Mouse (Mus musculus) midbrain, embryonic 15.5 days (tissue): ENCODE measurements around the gene Paics. TPM values are rescaled to one million over a fixed set of nuclear protein-coding genes. Genes with fewer than 3 reads are reported as not detected.

Experiments used
- ATAC-seq: fragments of 200-750 bp; cut with Nextera tagmentation; replicated peaks from 2 replicates; pipeline ENCODE4 v1.8.0; 2017; ENCODE audit warnings: moderate TSS enrichment
- H3K27ac ChIP-seq: fragments of 300-500 bp; sonication (generic); 2 replicates; pipeline ENCODE4 v1.5.1; 2015; ENCODE audit warnings: mild to moderate bottlenecking, inconsistent platforms
- H3K27me3 ChIP-seq: fragments of 300-500 bp; sonication (generic); replicated peaks from 2 replicates; pipeline ENCODE4 v1.6.1; 2015; ENCODE audit warnings: inconsistent platforms
- H3K36me3 ChIP-seq: fragments of 300-500 bp; sonication (generic); replicated peaks from 2 replicates; pipeline ENCODE4 v1.6.1; 2015; ENCODE audit warnings: inconsistent platforms
- H3K4me1 ChIP-seq: fragments of 300-500 bp; sonication (generic); 2 replicates; pipeline ENCODE4 v1.6.1; 2015; ENCODE audit warnings: inconsistent platforms
- H3K4me2 ChIP-seq: fragments of 300-500 bp; sonication (generic); 2 replicates; pipeline ENCODE4 v1.6.1; 2015; ENCODE audit warnings: inconsistent platforms, mild to moderate bottlenecking, moderate library complexity
- H3K4me3 ChIP-seq: fragments of 300-500 bp; sonication (generic); 2 replicates; pipeline ENCODE4 v1.5.1; 2015; ENCODE audit warnings: mild to moderate bottlenecking, inconsistent platforms
- H3K9ac ChIP-seq: fragments of 300-500 bp; sonication (generic); 2 replicates; pipeline ENCODE4 v1.6.1; 2015; ENCODE audit warnings: mild to moderate bottlenecking, inconsistent platforms
- H3K9me3 ChIP-seq: fragments of 300-500 bp; sonication (generic); 2 replicates; pipeline ENCODE4 v1.6.1; 2016; ENCODE audit warnings: inconsistent platforms
- WGBS: fragments of 180-500 bp; shearing (Covaris S2); methylation state at CpG from one replicate; pipeline ENCODE4 v1.1.7; 2015; ENCODE audit warnings: mixed read lengths; 5-methylcytosine and 5-hydroxymethylcytosine counted together
- polyA plus RNA-seq: library from polyadenylated mRNA; unstranded; fragments of >200 nt; fragmentation: Nextera tagmentation; extraction: Ambion mirVana; gene quantifications from 2 replicates; pipeline ENCODE4 v1.2.1, GENCODE M21; 2015

Gene Paics
- polyA plus RNA-seq, 1 experiment from 2014 or later, result 154 TPM

- Histone ChIP-seq H3K9me3 (no peaks in the 10 kb centered on the region), H3K27ac (no peak overlapping the region), H3K9ac (no peak overlapping the region), H3K4me1 (no peaks in the 10 kb centered on the region), H3K4me3 (no peak overlapping the region), H3K36me3 (peaks cover 10% of the 10 kb centered on the region), H3K4me2 (no peak overlapping the region), H3K27me3 (no peaks in the 10 kb centered on the region)
- ATAC-seq, result no peak
- 82% methylated on average over 7 of the region's 7 CpGs for WGBS
These were observed 21.8 kb upstream of the Paics start for GRCm38 (mm10) chr5:76929180-76929877.

- no peak overlapping the region for H3K4me3 ChIP-seq
- no peaks in the 10 kb centered on the region for H3K4me1 ChIP-seq
- H3K36me3 ChIP-seq, result no peaks in the 10 kb centered on the region
- 96% methylated on average over 8 of the region's 8 CpGs for WGBS
- H3K27ac ChIP-seq, result no peak overlapping the region
- no peak for ATAC-seq
- no peaks in the 10 kb centered on the region for H3K27me3 ChIP-seq
- H3K9ac ChIP-seq, result no peak overlapping the region
- H3K9me3 ChIP-seq, result no peaks in the 10 kb centered on the region
- H3K4me2 ChIP-seq, result no peak overlapping the region
These were observed 11.4 kb upstream of the Paics start for GRCm38 (mm10) chr5:76939717-76940116.

- no peaks in the 10 kb centered on the region for H3K27me3 ChIP-seq
- no peak overlapping the region for H3K9ac ChIP-seq
- no peak for ATAC-seq
- H3K4me1 ChIP-seq, result no peaks in the 10 kb centered on the region
- no peaks in the 10 kb centered on the region for H3K36me3 ChIP-seq
- H3K9me3 ChIP-seq, result no peaks in the 10 kb centered on the region
- no peak overlapping the region for H3K4me3 ChIP-seq
- 92% methylated on average over 4 of the region's 4 CpGs for WGBS
- no peak overlapping the region for H3K27ac ChIP-seq
- no peak overlapping the region for H3K4me2 ChIP-seq
These were observed 9.1 kb upstream of the Paics start for GRCm38 (mm10) chr5:76941975-76942374.

GRCm38 (mm10) chr5:76942505-76942904 lies 8.6 kb upstream of the Paics start:
- ATAC-seq, result no peak
- 93% methylated on average over 4 of the region's 4 CpGs for WGBS
- Histone ChIP-seq H3K4me1 (no peaks in the 10 kb centered on the region), H3K36me3 (no peaks in the 10 kb centered on the region), H3K4me3 (no peak overlapping the region), H3K27ac (no peak overlapping the region), H3K4me2 (no peak overlapping the region), H3K9ac (no peak overlapping the region), H3K9me3 (no peaks in the 10 kb centered on the region), H3K27me3 (no peaks in the 10 kb centered on the region)

GRCm38 (mm10) chr5:76944965-76945677 lies 6.0 kb upstream of the Paics start:
- no peaks in the 10 kb centered on the region for H3K27me3 ChIP-seq
- no peak for ATAC-seq
- 81% methylated on average over 6 of the region's 6 CpGs for WGBS

GRCm38 (mm10) chr5:76945678-76946033 lies 5.5 kb upstream of the Paics start:
- no peak overlapping the region for H3K27ac ChIP-seq
- H3K9ac ChIP-seq, result no peak overlapping the region
- WGBS, result 74% methylated on average over 2 of the region's 2 CpGs
- ATAC-seq, result no peak
- no peaks in the 10 kb centered on the region for H3K27me3 ChIP-seq
- no peak overlapping the region for H3K4me3 ChIP-seq
- H3K4me2 ChIP-seq, result no peak overlapping the region
- H3K4me1 ChIP-seq, result peaks cover 14% of the 10 kb centered on the region
- no peaks in the 10 kb centered on the region for H3K9me3 ChIP-seq
- H3K36me3 ChIP-seq, result no peaks in the 10 kb centered on the region

More at GRCm38 (mm10) chr5:76944965-76945677, 6.0 kb upstream of the Paics start:
- Histone ChIP-seq H3K36me3 (no peaks in the 10 kb centered on the region), H3K4me1 (peaks cover 8% of the 10 kb centered on the region), H3K4me2 (no peak overlapping the region), H3K9ac (no peak overlapping the region), H3K9me3 (no peaks in the 10 kb centered on the region), H3K27ac (no peak overlapping the region), H3K4me3 (no peak overlapping the region)

GRCm38 (mm10) chr5:76947142-76947541 lies 4.0 kb upstream of the Paics start:
- ATAC-seq, result no peak
- Histone ChIP-seq H3K9ac (no peak overlapping the region), H3K36me3 (no peaks in the 10 kb centered on the region), H3K4me3 (no peak overlapping the region), H3K9me3 (no peaks in the 10 kb centered on the region), H3K27me3 (no peaks in the 10 kb centered on the region), H3K27ac (no peak overlapping the region), H3K4me2 (no peak overlapping the region), H3K4me1 (peaks cover 17% of the 10 kb centered on the region)
- WGBS, result 96% methylated on average over 4 of the region's 4 CpGs

- H3K27ac ChIP-seq, result no peak overlapping the region
- no peaks in the 10 kb centered on the region for H3K9me3 ChIP-seq
- no peak overlapping the region for H3K9ac ChIP-seq
- no peaks in the 10 kb centered on the region for H3K36me3 ChIP-seq
- no peak overlapping the region for H3K4me3 ChIP-seq
- 93% methylated on average over 4 of the region's 4 CpGs for WGBS
- H3K27me3 ChIP-seq, result no peaks in the 10 kb centered on the region
- no peak overlapping the region for H3K4me2 ChIP-seq
- H3K4me1 ChIP-seq, result peaks cover 23% of the 10 kb centered on the region
- ATAC-seq, result no peak
These were observed 3.3 kb upstream of the Paics start for GRCm38 (mm10) chr5:76947758-76948157.

GRCm38 (mm10) chr5:76950343-76951105 lies 583 bp upstream of the Paics start:
- Histone ChIP-seq H3K9me3 (no peaks in the 10 kb centered on the region), H3K9ac (peak overlapping the region; percentile 63), H3K27ac (peak overlapping the region; percentile 82), H3K4me3 (peak overlapping the region; percentile 65), H3K4me2 (peak overlapping the region; percentile 93), H3K27me3 (no peaks in the 10 kb centered on the region), H3K4me1 (peaks cover 25% of the 10 kb centered on the region), H3K36me3 (no peaks in the 10 kb centered on the region)
- no peak; the same call in 1 of the 2 replicates for ATAC-seq
- WGBS, result under 1% methylated on average over 24 of the region's 24 CpGs

GRCm38 (mm10) chr5:76952112-76953040 lies 1.3 kb downstream of the Paics start:
- peak overlapping the region; percentile 82 for H3K27ac ChIP-seq
- ATAC-seq, result no peak
- H3K9me3 ChIP-seq, result no peaks in the 10 kb centered on the region
- 22% methylated on average over 7 of the region's 7 CpGs for WGBS
- peak overlapping the region; percentile 93 for H3K4me2 ChIP-seq
- H3K27me3 ChIP-seq, result no peaks in the 10 kb centered on the region
- H3K36me3 ChIP-seq, result peaks cover 9% of the 10 kb centered on the region; the same call in 1 of the 2 replicates
- peaks cover 25% of the 10 kb centered on the region for H3K4me1 ChIP-seq
- H3K9ac ChIP-seq, result peak overlapping the region; percentile 63
- H3K4me3 ChIP-seq, result peak overlapping the region; percentile 65

GRCm38 (mm10) chr5:76953794-76954193 lies 2.7 kb downstream of the Paics start:
- H3K27me3 ChIP-seq, result no peaks in the 10 kb centered on the region
- peaks cover 25% of the 10 kb centered on the region for H3K4me1 ChIP-seq
- no peak overlapping the region for H3K27ac ChIP-seq
- H3K36me3 ChIP-seq, result peaks cover 12% of the 10 kb centered on the region; the same call in 1 of the 2 replicates
- no peak for ATAC-seq
- H3K4me2 ChIP-seq, result no peak overlapping the region
- no peak overlapping the region for H3K9ac ChIP-seq
- WGBS, result 85% methylated on average over 3 of the region's 3 CpGs
- H3K4me3 ChIP-seq, result no peak overlapping the region
- no peaks in the 10 kb centered on the region for H3K9me3 ChIP-seq
